Mouse (Mus musculus) lung, postnatal 14 days (tissue): ENCODE results near the gene A730015C16Rik.
A peak's percentile ranks its signal among the peaks of the same experiment; 100 is the strongest.

Source experiments
- DNase-seq: peaks from one replicate; pipeline ENCODE4 v3.0.0; 2021

Gene A730015C16Rik

DNA sequence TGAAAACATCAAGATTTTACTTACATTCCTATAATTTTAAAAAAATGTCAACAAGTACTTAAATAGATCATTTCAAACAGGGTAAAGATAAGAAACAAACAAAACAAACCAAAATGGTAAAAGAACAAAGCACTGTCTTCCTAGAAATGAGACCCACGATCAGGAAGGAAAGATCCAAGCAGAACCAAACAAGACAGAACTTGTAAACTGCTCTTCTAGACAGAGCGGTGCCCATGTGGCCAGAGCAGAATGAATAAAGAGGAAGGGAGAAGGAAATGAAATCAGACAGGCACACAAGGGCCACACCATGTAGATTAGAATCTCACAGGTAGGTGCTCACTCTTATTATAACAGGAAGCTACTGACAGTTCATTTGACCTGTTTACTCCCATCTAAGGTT lies 21.8 kb downstream of the A730015C16Rik start:
- DNase-seq, result no peak

GRCm38 (mm10) chr4:108826096-108826495 lies 22.3 kb downstream of the A730015C16Rik start:
- DNase-seq, result no peak

DNA sequence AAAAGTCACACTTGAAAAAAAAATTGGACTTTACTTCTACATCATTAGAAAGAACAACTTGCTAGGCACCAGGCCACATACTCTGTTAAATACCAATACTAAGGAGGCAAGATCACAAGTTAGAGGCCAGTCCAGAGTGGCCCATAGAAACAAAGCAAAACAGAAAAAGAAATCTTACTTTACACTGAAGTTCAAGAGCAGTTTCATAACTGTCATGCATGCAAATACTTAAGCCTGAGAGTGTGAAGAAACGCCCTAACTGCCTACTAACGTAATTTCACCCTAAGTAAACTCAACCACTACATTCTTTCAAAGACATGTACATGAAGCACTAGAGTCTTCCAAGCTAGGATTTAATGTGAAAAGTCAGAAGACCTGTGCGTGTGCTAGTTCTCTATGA lies 22.7 kb downstream of the A730015C16Rik start:
- no peak for DNase-seq

DNA sequence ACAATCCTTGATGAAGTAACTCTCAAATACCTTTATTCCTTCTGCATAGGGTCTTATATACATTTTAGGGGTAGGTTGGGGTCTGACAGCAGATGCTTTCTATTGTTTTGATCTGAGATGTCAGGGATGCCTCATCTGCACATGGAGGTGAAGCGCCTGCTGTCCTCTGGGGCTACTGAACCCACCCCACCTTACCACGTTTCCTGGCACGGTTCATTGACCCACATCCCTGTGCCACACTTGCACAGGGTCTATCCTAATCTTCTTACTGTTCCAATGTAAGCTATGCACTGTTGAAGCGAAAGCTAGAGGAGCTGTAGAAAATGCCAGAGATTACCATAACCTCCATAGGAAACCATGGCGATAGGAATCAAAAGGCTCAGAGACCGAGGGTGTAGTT lies 36.9 kb downstream of the A730015C16Rik start:
- no peak for DNase-seq

- DNase-seq, result no peak
Observed at GRCm38 (mm10) chr4:108811142-108811541, 37.3 kb downstream of the A730015C16Rik start.

GRCm38 (mm10) chr4:108803535-108803934 lies 44.9 kb downstream of the A730015C16Rik start:
- no peak for DNase-seq

GRCm38 (mm10) chr4:108798083-108798830 lies 50.2 kb downstream of the A730015C16Rik start:
- peak; percentile 86 for DNase-seq
